Mouse (Mus musculus) liver, adult 2 months (tissue): Measurements from ENCODE around the gene Palm. TPM values are rescaled to one million over a fixed set of nuclear protein-coding genes. Genes with fewer than 3 reads are reported as not detected.

Experiments
- DNase-seq: peaks from one replicate; pipeline ENCODE4 v3.0.0-alpha.2; 2011; ENCODE audit warnings: low read depth, low spot score; ENCODE audit errors: extremely low read depth
- H3K27ac ChIP-seq: fragments of 200-500 bp; replicated peaks from 2 replicates; pipeline ENCODE4 v1.5.1; 2012; ENCODE audit warnings: low read depth, mild to moderate bottlenecking, control low read depth, inconsistent platforms, low read length; ENCODE audit not compliant: insufficient read depth
- H3K27me3 ChIP-seq: fragments of 200-500 bp; 2 replicates; pipeline ENCODE4 v1.6.1; 2012; ENCODE audit warnings: mild to moderate bottlenecking, moderate library complexity, low read length, inconsistent platforms; ENCODE audit not compliant: control insufficient read depth, insufficient read depth
- H3K36me3 ChIP-seq: fragments of 200-500 bp; 2 replicates; pipeline ENCODE4 v1.6.1; 2012; ENCODE audit warnings: low read length, inconsistent platforms; ENCODE audit not compliant: control insufficient read depth, insufficient read depth
- H3K4me1 ChIP-seq: fragments of 200-500 bp; 2 replicates; pipeline ENCODE4 v1.6.1; 2011; ENCODE audit warnings: low read length; ENCODE audit not compliant: control insufficient read depth, insufficient read depth
- H3K4me3 ChIP-seq: fragments of 200-500 bp; 2 replicates; pipeline ENCODE4 v1.5.1; 2011; ENCODE audit warnings: low read depth, mild to moderate bottlenecking, control low read depth, low read length, moderate library complexity; ENCODE audit not compliant: insufficient read depth
- H3K79me2 ChIP-seq: fragments of 200-500 bp; 2 replicates; pipeline ENCODE4 v1.6.1; 2012; ENCODE audit warnings: inconsistent platforms, mild to moderate bottlenecking, low read length, moderate library complexity; ENCODE audit not compliant: control insufficient read depth, insufficient read depth
- H3K9ac ChIP-seq: fragments of 200-500 bp; 2 replicates; pipeline ENCODE4 v1.6.1; 2012; ENCODE audit warnings: low read depth, mild to moderate bottlenecking, control low read depth, inconsistent platforms, low read length
- CTCF ChIP-seq: fragments of 200-500 bp; IDR thresholded peaks from 2 replicates; pipeline ENCODE4 v1.5.1; 2011; ENCODE audit warnings: low read depth, low read length, control low read depth
- POLR2A ChIP-seq: fragments of 200-500 bp; IDR thresholded peaks from 2 replicates; pipeline ENCODE4 v1.6.1; 2011; ENCODE audit warnings: low read length, control low read depth; ENCODE audit not compliant: insufficient read depth; ENCODE audit errors: extremely low read depth
- WGBS: fragments of 180-500 bp; shearing (Covaris S2); methylation state at CpG from one replicate; pipeline ENCODE4 v1.1.7; 2018; 5-methylcytosine and 5-hydroxymethylcytosine counted together
- polyA plus RNA-seq: library from polyadenylated mRNA; depleted of rRNA; stranded (reverse); fragments of >200 nt; gene quantifications from 2 replicates; pipeline ENCODE4 v1.2.3, GENCODE M21; 2012
- total RNA-seq: library from RNA; depleted of rRNA; stranded (reverse); fragments of >200 nt; gene quantifications from 2 replicates; pipeline ENCODE4 v1.2.3, GENCODE M21; 2014

Palm gene
- total and polyA plus RNA-seq, 2 experiments, result 0.92 to 1.9 TPM

DNA sequence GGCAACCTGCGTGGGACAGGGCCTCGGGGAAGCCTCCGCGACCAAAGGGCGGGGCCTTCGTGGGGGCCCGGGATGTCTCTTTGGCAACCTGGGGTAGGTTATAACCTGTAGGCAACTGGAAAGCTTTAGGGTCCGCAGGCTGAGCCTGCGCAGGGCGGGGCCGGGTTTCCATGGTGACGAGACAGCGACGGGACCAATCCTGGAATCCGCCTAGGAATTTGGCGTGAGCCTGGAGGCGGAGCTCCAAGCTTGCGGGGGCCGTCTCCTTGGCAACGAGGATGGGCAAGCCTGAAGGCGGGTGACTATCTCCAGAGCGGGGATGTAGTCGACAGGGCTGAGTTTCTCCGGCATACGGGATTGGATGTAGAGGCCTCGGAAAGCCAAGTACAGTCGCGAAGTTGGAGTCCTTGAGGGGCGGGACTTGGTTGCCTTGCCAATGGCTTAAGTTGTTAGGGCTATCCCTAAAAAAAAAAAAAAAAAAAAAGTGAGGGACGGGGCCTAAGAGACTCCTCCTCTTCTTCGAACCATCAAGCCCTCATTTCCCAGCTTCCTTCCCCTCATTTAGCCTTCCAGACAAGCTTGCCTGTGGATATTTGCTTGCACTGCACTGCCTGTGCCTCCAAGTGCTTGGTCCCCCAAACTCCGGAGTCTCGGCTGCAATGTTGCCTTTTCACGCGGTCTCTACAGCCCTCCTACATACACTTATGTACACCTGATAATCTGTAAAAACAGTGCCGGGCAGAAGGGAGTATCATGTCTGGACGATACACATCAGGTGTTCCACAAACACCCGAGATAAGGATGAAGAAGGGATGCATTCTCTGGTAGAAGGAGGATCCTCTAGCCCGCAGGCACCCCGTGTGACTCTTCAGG, 25.8 kb upstream of the Palm start:
- Histone ChIP-seq H3K36me3 (no peaks in the 10 kb centered on the region), H3K27ac (peak overlapping the region; percentile 47), H3K27me3 (no peaks in the 10 kb centered on the region), H3K9ac (peak overlapping the region; percentile 60), H3K4me1 (peaks cover 20% of the 10 kb centered on the region), H3K79me2 (peaks cover 27% of the 10 kb centered on the region), H3K4me3 (peak overlapping the region; percentile 89)
- peak; percentile 48 for DNase-seq
- TF ChIP-seq POLR2A (no peak), CTCF (no peak)
- 12% methylated on average over 40 of the region's 40 CpGs for WGBS

DNA sequence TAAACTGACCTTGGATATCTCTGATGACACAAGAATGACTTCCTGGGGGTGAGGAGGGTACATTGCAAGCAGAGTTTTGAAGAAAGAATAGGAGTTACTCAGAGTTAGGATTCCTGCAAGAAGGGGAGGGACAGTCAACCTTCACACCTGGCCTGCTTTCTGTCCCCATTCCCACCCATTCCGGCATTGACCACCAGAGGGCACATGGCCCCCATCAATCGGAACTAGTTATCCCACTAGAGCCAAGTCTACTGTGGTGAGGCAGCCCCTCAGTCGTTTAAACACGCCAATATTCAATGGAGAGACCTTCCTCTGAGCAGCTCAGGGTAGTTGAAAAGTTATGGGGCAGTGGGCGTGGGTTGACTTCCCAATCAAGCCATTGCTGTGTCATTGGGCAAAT, 25.0 kb upstream of the Palm start:
- no peak overlapping the region for H3K27ac ChIP-seq
- H3K79me2 ChIP-seq, result peaks cover 22% of the 10 kb centered on the region
- H3K27me3 ChIP-seq, result no peaks in the 10 kb centered on the region
- TF ChIP-seq CTCF, result peak; percentile 90
- no peak for TF ChIP-seq POLR2A
- peak; percentile 25 for DNase-seq
- WGBS, result 11% methylated on average over 5 of the region's 5 CpGs
- H3K9ac ChIP-seq, result no peak overlapping the region
- H3K4me1 ChIP-seq, result peaks cover 20% of the 10 kb centered on the region
- no peak overlapping the region for H3K4me3 ChIP-seq
- no peaks in the 10 kb centered on the region for H3K36me3 ChIP-seq

DNA sequence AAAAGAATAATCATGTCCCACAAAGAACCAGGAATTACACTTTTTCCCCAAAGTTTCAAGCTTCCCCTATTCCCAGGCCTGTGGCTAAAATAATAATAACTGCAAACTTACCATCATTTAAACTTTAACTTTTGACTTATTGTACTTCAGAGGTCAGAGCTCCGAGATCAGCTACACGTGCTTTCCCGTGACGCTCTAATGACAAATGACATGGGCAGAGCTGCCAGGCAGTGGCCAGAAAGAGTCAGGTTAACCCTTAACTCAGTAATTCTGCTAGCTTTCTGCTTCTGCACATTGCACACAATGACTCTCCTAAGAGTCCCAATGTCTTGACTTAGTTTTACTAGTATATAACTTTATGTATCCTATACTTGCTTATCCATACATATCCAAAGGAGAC, 24.0 kb upstream of the Palm start:
- TF ChIP-seq POLR2A (no peak), CTCF (no peak)
- H3K79me2 ChIP-seq, result peaks cover 12% of the 10 kb centered on the region
- H3K4me3 ChIP-seq, result no peak overlapping the region
- H3K27ac ChIP-seq, result no peak overlapping the region
- DNase-seq, result peak; percentile 39
- H3K9ac ChIP-seq, result no peak overlapping the region
- 51% methylated on average over 4 of the region's 4 CpGs for WGBS
- H3K27me3 ChIP-seq, result no peaks in the 10 kb centered on the region
- H3K36me3 ChIP-seq, result no peaks in the 10 kb centered on the region
- peaks cover 16% of the 10 kb centered on the region for H3K4me1 ChIP-seq

DNA sequence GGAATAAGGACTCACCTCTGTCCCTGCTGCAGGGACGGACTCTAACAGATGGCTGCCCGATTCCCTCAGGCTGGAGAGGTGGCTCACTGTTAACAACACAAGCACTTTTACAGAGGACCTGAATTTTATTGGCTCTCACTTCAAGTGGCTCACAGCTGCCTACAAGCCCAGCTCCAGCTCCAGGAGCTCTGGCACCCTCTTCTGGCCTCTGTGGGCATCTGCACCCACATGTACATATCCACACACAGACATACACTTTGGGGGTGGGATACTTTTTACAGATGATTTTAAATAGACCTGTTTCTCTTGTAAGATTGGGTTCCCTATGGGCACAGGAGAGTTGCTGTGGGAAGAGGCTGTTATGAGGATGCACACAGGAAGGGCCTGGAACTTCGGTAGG, 21.1 kb upstream of the Palm start:
- DNase-seq, result no peak
- Histone ChIP-seq H3K4me1 (peaks cover 4% of the 10 kb centered on the region; the same call in 1 of the 2 replicates), H3K27me3 (no peaks in the 10 kb centered on the region), H3K9ac (no peak overlapping the region), H3K79me2 (no peaks in the 10 kb centered on the region), H3K27ac (no peak overlapping the region), H3K4me3 (no peak overlapping the region), H3K36me3 (no peaks in the 10 kb centered on the region)
- TF ChIP-seq CTCF, result peak; percentile 28
- no peak for TF ChIP-seq POLR2A
- WGBS, result 97% methylated on average over 3 of the region's 3 CpGs

DNA sequence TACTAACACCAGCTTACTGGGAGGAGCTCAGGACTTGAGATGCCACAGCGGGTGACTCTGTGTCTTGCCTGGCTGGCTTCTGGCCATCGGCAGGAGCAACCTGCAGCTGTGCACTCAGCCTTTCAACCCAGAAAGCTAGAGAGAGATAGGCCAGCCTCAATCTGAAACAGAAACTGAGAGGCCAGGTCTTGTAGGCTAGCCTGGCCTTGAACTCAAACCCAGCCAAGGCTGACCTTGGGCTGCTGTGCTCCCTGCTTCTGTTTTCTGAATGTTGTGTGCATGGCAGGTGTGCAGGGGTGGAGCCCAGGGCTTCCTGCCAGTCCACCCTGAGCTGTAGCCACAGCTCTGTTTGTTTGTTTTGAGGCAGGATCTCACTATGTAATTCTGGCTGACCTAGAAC, 20.2 kb upstream of the Palm start:
- Histone ChIP-seq H3K36me3 (no peaks in the 10 kb centered on the region), H3K27ac (no peak overlapping the region), H3K79me2 (no peaks in the 10 kb centered on the region), H3K27me3 (no peaks in the 10 kb centered on the region), H3K9ac (no peak overlapping the region), H3K4me1 (no peaks in the 10 kb centered on the region), H3K4me3 (no peak overlapping the region)
- peak; percentile 75 for DNase-seq
- TF ChIP-seq POLR2A, result no peak
- no peak for TF ChIP-seq CTCF
- 49% methylated on average over 2 of the region's 2 CpGs for WGBS

DNA sequence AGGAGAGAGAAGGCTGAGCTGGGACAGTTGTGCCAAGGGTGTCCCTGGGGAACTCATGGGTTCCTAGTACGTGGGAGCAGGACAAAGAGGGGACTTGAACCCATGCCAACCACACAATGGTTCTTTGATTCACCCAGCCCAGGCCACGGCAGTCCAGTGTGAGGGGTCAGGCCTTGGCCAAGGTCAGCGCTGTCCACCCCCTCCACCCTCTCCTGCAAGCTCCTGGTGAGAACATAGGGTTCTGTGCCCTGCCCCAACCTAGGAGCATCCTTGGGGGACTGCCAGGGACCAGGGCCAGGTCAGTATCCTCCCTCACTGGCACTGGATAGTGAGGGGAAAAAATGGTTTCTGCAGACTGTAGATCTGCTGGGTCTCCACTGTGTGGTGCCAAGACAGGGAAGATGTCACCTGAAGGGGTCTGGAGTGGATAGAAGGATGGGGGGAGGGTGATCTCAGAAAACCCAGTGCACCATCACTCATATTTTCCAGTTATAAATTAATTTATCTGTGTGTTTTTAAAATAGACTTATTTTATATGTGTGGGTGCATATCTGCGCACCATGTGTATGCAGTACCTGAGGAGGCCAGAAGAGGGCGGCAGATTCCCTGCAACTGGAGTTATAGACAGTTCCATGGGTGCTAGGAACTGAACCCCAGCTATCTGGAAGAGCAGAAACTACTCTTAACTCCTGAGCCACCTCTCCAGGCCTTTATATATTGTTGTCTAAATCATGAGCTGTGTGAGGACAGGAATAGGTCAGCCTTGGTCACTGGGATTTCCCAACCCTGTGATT, 18.7 kb upstream of the Palm start:
- 63% methylated on average over 5 of the region's 5 CpGs for WGBS
- Histone ChIP-seq H3K9ac (no peak overlapping the region), H3K79me2 (no peaks in the 10 kb centered on the region), H3K4me1 (no peaks in the 10 kb centered on the region), H3K27ac (no peak overlapping the region), H3K36me3 (no peaks in the 10 kb centered on the region), H3K27me3 (no peaks in the 10 kb centered on the region), H3K4me3 (no peak overlapping the region)
- DNase-seq, result no peak
- TF ChIP-seq POLR2A (no peak), CTCF (no peak; the same call in 1 of the 2 replicates)
